Comparison of ENCODE assay signal across 16 mouse cellular contexts in genomic region chr14:105056171-105056570, GRCm38 (mm10).
"Had no signal": no experiment of that assay in that cellular context is flagged by ENCODE, and none has a peak within 500 bp of the region (broad histone marks: within the 10 kb centered on the region; RNA-seq: fewer than 3 reads in every experiment).

No protein-coding gene starts in this region.

- H3K9ac ChIP-seq: neural tube, embryonic 12.5 days; neural tube, embryonic 13.5 days; neural tube, embryonic 15.5 days; stomach, embryonic 15.5 days had no signal

- DNase-seq: retina, postnatal 1 day; right cerebral cortex, adult 18-20 months; right cerebral cortex, postnatal 14 days; right cerebral cortex, postnatal 25 days; spleen, adult 18-20 months; thymus, adult 18-20 months; thymus, adult 2 months; thymus, postnatal 14 days; thymus, postnatal 25 days; thymus, postnatal 36 days; thymus, postnatal 4 days had no signal

- H3K4me1 ChIP-seq: neural tube, embryonic 12.5 days; neural tube, embryonic 13.5 days; neural tube, embryonic 15.5 days; stomach, embryonic 15.5 days had no signal

- H3K27me3 ChIP-seq: neural tube, embryonic 12.5 days; neural tube, embryonic 13.5 days; neural tube, embryonic 15.5 days; stomach, embryonic 15.5 days had no signal

- H3K4me2 ChIP-seq: neural tube, embryonic 12.5 days; neural tube, embryonic 13.5 days; neural tube, embryonic 15.5 days; stomach, embryonic 15.5 days had no signal

- H3K4me3 ChIP-seq: neural tube, embryonic 12.5 days; neural tube, embryonic 13.5 days; neural tube, embryonic 15.5 days; stomach, embryonic 15.5 days had no signal

- H3K9me3 ChIP-seq: neural tube, embryonic 12.5 days; neural tube, embryonic 13.5 days; stomach, embryonic 15.5 days had no signal

- H3K36me3 ChIP-seq: neural tube, embryonic 12.5 days; neural tube, embryonic 13.5 days; neural tube, embryonic 15.5 days; stomach, embryonic 15.5 days had no signal

- H3K27ac ChIP-seq: neural tube, embryonic 12.5 days; neural tube, embryonic 13.5 days; neural tube, embryonic 15.5 days; stomach, embryonic 15.5 days; stomach, postnatal 0 days had no signal
